Mouse (Mus musculus): ENCODE measurements around the gene Gm20388. TPM values are rescaled to one million over a fixed set of nuclear protein-coding genes. Genes with fewer than 3 reads are reported as not detected.

Gene Gm20388
- total RNA-seq, 1 experiment = 27.0 TPM

DNA sequence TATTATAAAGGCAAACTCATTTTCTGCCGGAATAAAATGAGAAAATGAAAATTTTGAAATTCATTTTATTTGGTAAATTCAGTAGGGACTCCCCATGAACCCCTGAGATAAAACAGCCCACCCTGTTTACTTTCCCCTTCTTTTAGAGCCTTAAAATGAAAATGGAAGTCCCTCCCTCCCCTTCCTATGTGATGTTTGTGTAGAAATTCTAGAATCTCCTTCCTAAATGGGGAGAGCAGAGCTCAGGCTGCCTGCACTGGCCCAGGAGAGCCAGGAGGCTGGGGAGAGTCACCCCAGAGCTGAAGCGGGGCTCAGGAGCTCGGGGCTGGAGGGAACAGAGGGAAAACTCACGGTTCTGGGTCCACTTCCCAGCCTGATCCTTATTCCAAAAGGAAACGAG is 1484.0 kb downstream of the Gm20388 start:
- TF ChIP-seq CHD2 (IDR thresholded peaks at IDR 0.05; ENCODE audit: low read depth, low read length) (no peak), ZC3H11A (IDR thresholded peaks at IDR 0.05; ENCODE audit: borderline replicate concordance, low read depth, low read length) (no peak), ZNF384 (IDR thresholded peaks at IDR 0.05; ENCODE audit: low read depth, low read length) (no peak), HCFC1 (IDR thresholded peaks at IDR 0.05; ENCODE audit: borderline replicate concordance, insufficient read depth, low read length) (no peak), MAFK (IDR thresholded peaks at IDR 0.05; ENCODE audit: insufficient read depth, low read depth, low read length) (no peak)
- no peak for DNase-seq (ENCODE audit: low read depth, low spot score)
- Histone ChIP-seq H3K27ac (ENCODE audit: insufficient read depth, low read depth, low read length, poor library complexity, severe bottlenecking) (no peak overlapping the region), H3K9me3 (ENCODE audit: control insufficient read depth, insufficient read depth, low read depth, low read length) (no peaks in the 10 kb centered on the region), H3K9ac (ENCODE audit: insufficient read depth, low read depth, low read length, poor library complexity, severe bottlenecking) (no peak overlapping the region), H3K36me3 (ENCODE audit: control insufficient read depth, insufficient read depth, low read length, poor library complexity, severe bottlenecking) (no peaks in the 10 kb centered on the region), H3K4me3 (ENCODE audit: insufficient read depth in 1 of 2, low read depth in 1 of 2, low read length in 2 of 2, poor library complexity in 1 of 2, severe bottlenecking in 1 of 2) (no peak overlapping the region), H3K4me1 (ENCODE audit: control insufficient read depth in 2 of 2, insufficient read depth in 2 of 2, low read length in 2 of 2, poor library complexity in 1 of 2) (no peaks in the 10 kb centered on the region)
- in situ Hi-C loops (cut with MboI; ENCODE audit: low sequenced_read_pairs in 2 of 2, unreplicated experiment in 2 of 2) = no loop called here

DNA sequence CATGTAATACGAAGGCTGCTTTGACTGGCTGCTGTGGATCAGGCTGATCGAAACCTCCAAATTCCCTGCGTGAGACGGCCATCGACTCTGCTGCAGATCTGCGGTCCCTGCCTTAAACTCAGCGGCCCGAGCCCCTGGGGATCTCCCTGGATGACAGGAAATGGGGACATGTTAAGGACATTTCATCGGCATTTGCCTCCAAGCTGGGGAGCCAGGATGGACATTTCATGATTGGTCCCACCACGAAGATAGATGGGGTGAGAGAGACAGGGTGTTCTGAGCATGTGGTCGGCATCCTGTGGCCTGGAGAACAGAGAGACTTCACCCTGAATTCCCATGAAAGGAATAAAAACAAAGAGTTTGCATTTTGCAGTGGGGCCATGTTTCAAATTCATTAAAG is 1484.7 kb downstream of the Gm20388 start:
- H3K27ac ChIP-seq (ENCODE audit: insufficient read depth, low read depth, low read length, poor library complexity, severe bottlenecking) = no peak overlapping the region
- H3K9me3 ChIP-seq (ENCODE audit: control insufficient read depth, insufficient read depth, low read depth, low read length) = no peaks in the 10 kb centered on the region
- TF ChIP-seq MAFK (IDR thresholded peaks at IDR 0.05; ENCODE audit: insufficient read depth, low read depth, low read length) (no peak), ZNF384 (IDR thresholded peaks at IDR 0.05; ENCODE audit: low read depth, low read length) (no peak), ZC3H11A (IDR thresholded peaks at IDR 0.05; ENCODE audit: borderline replicate concordance, low read depth, low read length) (no peak), CHD2 (IDR thresholded peaks at IDR 0.05; ENCODE audit: low read depth, low read length) (no peak), HCFC1 (IDR thresholded peaks at IDR 0.05; ENCODE audit: borderline replicate concordance, insufficient read depth, low read length) (no peak)
- in situ Hi-C loops (cut with MboI; ENCODE audit: low sequenced_read_pairs in 2 of 2, unreplicated experiment in 2 of 2) = no loop called here
- no peak for DNase-seq (ENCODE audit: low read depth, low spot score)
- H3K4me3 ChIP-seq (ENCODE audit: insufficient read depth in 1 of 2, low read depth in 1 of 2, low read length in 2 of 2, poor library complexity in 1 of 2, severe bottlenecking in 1 of 2) = no peak overlapping the region
- no peaks in the 10 kb centered on the region for H3K36me3 ChIP-seq (ENCODE audit: control insufficient read depth, insufficient read depth, low read length, poor library complexity, severe bottlenecking)
- H3K4me1 ChIP-seq (ENCODE audit: control insufficient read depth in 2 of 2, insufficient read depth in 2 of 2, low read length in 2 of 2, poor library complexity in 1 of 2) = no peaks in the 10 kb centered on the region
- H3K9ac ChIP-seq (ENCODE audit: insufficient read depth, low read depth, low read length, poor library complexity, severe bottlenecking) = no peak overlapping the region

DNA sequence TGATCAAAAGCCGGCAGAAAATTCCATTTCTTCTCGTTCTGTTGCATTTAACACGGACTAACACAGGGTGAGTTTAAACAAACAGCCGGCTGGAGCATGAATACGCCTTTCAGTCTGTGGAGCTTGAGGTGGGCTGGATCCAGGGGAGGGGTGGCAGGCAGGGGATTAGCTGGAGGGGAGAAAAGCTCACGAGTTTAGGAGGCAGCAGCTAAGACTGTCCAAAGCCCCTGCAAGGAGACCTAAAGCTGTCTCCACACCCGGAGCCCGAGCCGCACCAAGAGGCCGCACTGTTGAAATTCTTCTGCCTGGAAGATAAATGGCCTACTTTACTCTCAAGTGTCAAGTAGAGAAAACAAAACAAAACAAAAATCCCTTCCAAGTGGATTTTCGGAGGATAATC is 1485.5 kb downstream of the Gm20388 start:
- Histone ChIP-seq H3K9me3 (ENCODE audit: control insufficient read depth, insufficient read depth, low read depth, low read length) (no peaks in the 10 kb centered on the region), H3K4me3 (ENCODE audit: insufficient read depth in 1 of 2, low read depth in 1 of 2, low read length in 2 of 2, poor library complexity in 1 of 2, severe bottlenecking in 1 of 2) (no peak overlapping the region), H3K9ac (ENCODE audit: insufficient read depth, low read depth, low read length, poor library complexity, severe bottlenecking) (no peak overlapping the region), H3K27ac (ENCODE audit: insufficient read depth, low read depth, low read length, poor library complexity, severe bottlenecking) (no peak overlapping the region), H3K36me3 (ENCODE audit: control insufficient read depth, insufficient read depth, low read length, poor library complexity, severe bottlenecking) (no peaks in the 10 kb centered on the region), H3K4me1 (ENCODE audit: control insufficient read depth in 2 of 2, insufficient read depth in 2 of 2, low read length in 2 of 2, poor library complexity in 1 of 2) (no peaks in the 10 kb centered on the region)
- in situ Hi-C loops (cut with MboI; ENCODE audit: low sequenced_read_pairs in 2 of 2, unreplicated experiment in 2 of 2) = no loop called here
- TF ChIP-seq ZC3H11A (IDR thresholded peaks at IDR 0.05; ENCODE audit: borderline replicate concordance, low read depth, low read length) (no peak), MAFK (IDR thresholded peaks at IDR 0.05; ENCODE audit: insufficient read depth, low read depth, low read length) (no peak), CHD2 (IDR thresholded peaks at IDR 0.05; ENCODE audit: low read depth, low read length) (no peak)
- DNase-seq (ENCODE audit: low read depth, low spot score) = no peak

DNA sequence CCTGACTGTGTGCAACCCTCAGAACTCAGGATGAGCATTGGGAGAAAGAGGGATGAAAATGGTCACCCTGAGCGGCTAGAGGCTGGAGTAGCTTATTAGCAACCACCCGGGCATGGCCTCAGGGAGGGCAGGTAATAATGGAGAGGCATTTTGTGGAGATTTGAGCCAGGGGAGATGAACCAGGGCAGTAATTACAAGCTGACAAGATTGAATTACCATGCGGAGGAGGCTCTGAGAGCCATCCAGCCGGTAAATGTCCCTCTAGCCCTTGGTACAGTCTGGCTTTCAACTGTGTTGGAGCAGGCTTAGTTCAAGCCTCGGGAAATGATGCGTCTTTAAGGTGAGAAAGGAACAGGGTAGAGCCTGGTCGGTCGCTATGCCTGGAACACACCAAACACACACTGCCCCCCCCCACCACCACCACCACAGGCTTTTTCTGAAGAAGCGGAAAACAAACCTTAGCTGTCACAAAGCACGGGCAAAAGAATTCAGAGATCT is 1486.6 kb downstream of the Gm20388 start:
- Histone ChIP-seq H3K9ac (ENCODE audit: insufficient read depth, low read depth, low read length, poor library complexity, severe bottlenecking) (no peak overlapping the region), H3K9me3 (ENCODE audit: control insufficient read depth, insufficient read depth, low read depth, low read length) (no peaks in the 10 kb centered on the region), H3K36me3 (ENCODE audit: control insufficient read depth, insufficient read depth, low read length, poor library complexity, severe bottlenecking) (no peaks in the 10 kb centered on the region), H3K4me3 (ENCODE audit: insufficient read depth in 1 of 2, low read depth in 1 of 2, low read length in 2 of 2, poor library complexity in 1 of 2, severe bottlenecking in 1 of 2) (no peak overlapping the region), H3K4me1 (ENCODE audit: control insufficient read depth in 2 of 2, insufficient read depth in 2 of 2, low read length in 2 of 2, poor library complexity in 1 of 2) (no peaks in the 10 kb centered on the region), H3K27ac (ENCODE audit: insufficient read depth, low read depth, low read length, poor library complexity, severe bottlenecking) (no peak overlapping the region)
- no peak for DNase-seq (ENCODE audit: low read depth, low spot score)
- in situ Hi-C loops (cut with MboI; ENCODE audit: low sequenced_read_pairs in 2 of 2, unreplicated experiment in 2 of 2) = no loop called here
- TF ChIP-seq HCFC1 (IDR thresholded peaks at IDR 0.05; ENCODE audit: borderline replicate concordance, insufficient read depth, low read length) (no peak), CHD2 (IDR thresholded peaks at IDR 0.05; ENCODE audit: low read depth, low read length) (no peak), ZNF384 (IDR thresholded peaks at IDR 0.05; ENCODE audit: low read depth, low read length) (no peak), MAFK (IDR thresholded peaks at IDR 0.05; ENCODE audit: insufficient read depth, low read depth, low read length) (no peak)

DNA sequence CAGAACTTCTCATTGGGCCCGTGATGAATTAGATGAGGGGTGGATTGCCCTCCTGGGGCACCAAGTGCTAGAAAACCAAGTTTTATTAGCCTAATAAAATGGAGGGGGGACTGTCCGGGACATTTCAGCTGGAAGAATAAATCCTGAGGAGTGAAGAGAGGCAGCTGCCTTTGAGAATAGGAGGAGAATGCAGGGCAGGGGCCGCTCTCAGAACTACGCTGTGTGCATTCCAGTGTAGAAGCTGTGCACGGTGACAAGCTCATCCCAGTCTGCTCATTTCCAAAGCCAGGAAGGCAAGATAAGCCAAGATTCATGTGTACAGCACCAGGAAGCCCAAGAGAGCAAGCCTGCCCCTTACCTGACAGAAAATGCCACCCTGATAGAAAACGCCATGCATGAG is 1487.4 kb downstream of the Gm20388 start:
- no peak overlapping the region for H3K4me3 ChIP-seq (ENCODE audit: insufficient read depth in 1 of 2, low read depth in 1 of 2, low read length in 2 of 2, poor library complexity in 1 of 2, severe bottlenecking in 1 of 2)
- no peaks in the 10 kb centered on the region for H3K4me1 ChIP-seq (ENCODE audit: control insufficient read depth in 2 of 2, insufficient read depth in 2 of 2, low read length in 2 of 2, poor library complexity in 1 of 2)
- no peak overlapping the region for H3K9ac ChIP-seq (ENCODE audit: insufficient read depth, low read depth, low read length, poor library complexity, severe bottlenecking)
- H3K36me3 ChIP-seq (ENCODE audit: control insufficient read depth, insufficient read depth, low read length, poor library complexity, severe bottlenecking) = no peaks in the 10 kb centered on the region
- no peak overlapping the region for H3K27ac ChIP-seq (ENCODE audit: insufficient read depth, low read depth, low read length, poor library complexity, severe bottlenecking)
- no peak for TF ChIP-seq HCFC1 (IDR thresholded peaks at IDR 0.05; ENCODE audit: borderline replicate concordance, insufficient read depth, low read length)
- no peak for DNase-seq (ENCODE audit: low read depth, low spot score)
- no peaks in the 10 kb centered on the region for H3K9me3 ChIP-seq (ENCODE audit: control insufficient read depth, insufficient read depth, low read depth, low read length)
- in situ Hi-C loops (cut with MboI; ENCODE audit: low sequenced_read_pairs in 2 of 2, unreplicated experiment in 2 of 2) = no loop called here
